Mouse (Mus musculus) neural tube, embryonic 14.5 days (tissue): ENCODE results near the gene Rere. TPM values are rescaled to one million over a fixed set of nuclear protein-coding genes. Genes with fewer than 3 reads are reported as not detected.
A peak's percentile ranks its signal among the peaks of the same experiment; 100 is the strongest.

Experiments used
- ATAC-seq: fragments of 200-750 bp; cut with Nextera tagmentation; 2 replicates; pipeline ENCODE4 v1.8.0; 2017; ENCODE audit warnings: low read depth, mild to moderate bottlenecking, moderate TSS enrichment, moderate library complexity
- H3K27ac ChIP-seq: fragments of 300-500 bp; sonication (generic); 2 replicates; pipeline ENCODE4 v1.5.1; 2014; ENCODE audit warnings: low read depth, mild to moderate bottlenecking, control low read depth, low read length, moderate library complexity, mixed read lengths
- H3K27me3 ChIP-seq: fragments of 300-500 bp; sonication (generic); 2 replicates; pipeline ENCODE4 v1.6.1; 2014; ENCODE audit warnings: low read length; ENCODE audit not compliant: control insufficient read depth, insufficient read depth
- H3K36me3 ChIP-seq: fragments of 300-500 bp; sonication (generic); 2 replicates; pipeline ENCODE4 v1.6.1; 2014; ENCODE audit warnings: low read length, mixed read lengths; ENCODE audit not compliant: control insufficient read depth, insufficient read depth
- H3K4me1 ChIP-seq: fragments of 300-500 bp; sonication (generic); 2 replicates; pipeline ENCODE4 v1.6.1; 2014; ENCODE audit warnings: low read length; ENCODE audit not compliant: control insufficient read depth, insufficient read depth
- H3K4me2 ChIP-seq: fragments of 300-500 bp; sonication (generic); 2 replicates; pipeline ENCODE4 v1.6.1; 2014; ENCODE audit warnings: mild to moderate bottlenecking, low read depth, low read length, control low read depth
- H3K4me3 ChIP-seq: fragments of 300-500 bp; sonication (generic); 2 replicates; pipeline ENCODE4 v1.5.1; 2014; ENCODE audit warnings: low read depth, low read length, control low read depth, mixed read lengths
- H3K9ac ChIP-seq: fragments of 300-500 bp; sonication (generic); replicated peaks from 2 replicates; pipeline ENCODE4 v1.6.1; 2014; ENCODE audit warnings: low read depth, mild to moderate bottlenecking, control low read depth, low read length, mixed read lengths
- H3K9me3 ChIP-seq: fragments of 300-500 bp; sonication (generic); 2 replicates; pipeline ENCODE4 v1.6.1; 2016; ENCODE audit warnings: low read length; ENCODE audit not compliant: control insufficient read depth
- WGBS: fragments of 180-500 bp; shearing (Covaris S2); extraction: QIAGEN DNeasy Blood & Tissue Kit; methylation state at CpG from one replicate; pipeline ENCODE4 v1.1.7; 2014; 5-methylcytosine and 5-hydroxymethylcytosine counted together
- polyA plus RNA-seq: library from polyadenylated mRNA; unstranded; fragments of >200 nt; fragmentation: Nextera tagmentation; extraction: Ambion mirVana; gene quantifications from 2 replicates; pipeline ENCODE4 v1.2.1, GENCODE M21; 2014

Gene Rere
- polyA plus RNA-seq, 1 experiment from 2014 or later = 50.7 TPM

DNA sequence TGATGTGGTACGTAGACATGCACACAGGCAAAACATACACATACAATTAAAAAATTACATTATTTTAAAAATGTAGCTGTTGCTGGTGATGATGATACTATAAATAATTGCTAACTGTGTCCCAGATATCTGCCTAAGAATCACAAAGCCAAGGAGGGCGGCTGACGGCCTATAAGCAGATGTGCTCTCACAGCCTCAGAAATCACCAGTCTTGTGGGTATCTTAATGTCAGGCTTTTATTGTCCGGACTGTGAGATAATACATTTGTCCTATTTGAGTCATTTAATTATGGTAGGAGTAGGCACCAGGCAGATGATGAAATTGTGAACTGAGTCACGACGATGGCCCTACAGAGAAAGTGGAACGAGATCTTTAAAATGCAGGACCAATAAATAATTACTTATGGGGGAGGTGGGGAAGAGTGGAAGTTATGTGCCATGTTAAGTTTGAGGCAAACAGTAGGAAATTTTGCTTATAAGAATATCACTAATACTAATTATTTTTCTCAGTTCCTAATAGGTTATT lies 72.0 kb downstream of the Rere start:
- Histone ChIP-seq H3K4me2 (no peak overlapping the region), H3K4me1 (peaks cover 22% of the 10 kb centered on the region), H3K4me3 (no peak overlapping the region), H3K27ac (no peak overlapping the region), H3K9ac (no peak overlapping the region), H3K36me3 (no peaks in the 10 kb centered on the region), H3K27me3 (no peaks in the 10 kb centered on the region), H3K9me3 (no peaks in the 10 kb centered on the region)
- 69% methylated on average over 7 of the region's 7 CpGs for WGBS
- no peak for ATAC-seq

DNA sequence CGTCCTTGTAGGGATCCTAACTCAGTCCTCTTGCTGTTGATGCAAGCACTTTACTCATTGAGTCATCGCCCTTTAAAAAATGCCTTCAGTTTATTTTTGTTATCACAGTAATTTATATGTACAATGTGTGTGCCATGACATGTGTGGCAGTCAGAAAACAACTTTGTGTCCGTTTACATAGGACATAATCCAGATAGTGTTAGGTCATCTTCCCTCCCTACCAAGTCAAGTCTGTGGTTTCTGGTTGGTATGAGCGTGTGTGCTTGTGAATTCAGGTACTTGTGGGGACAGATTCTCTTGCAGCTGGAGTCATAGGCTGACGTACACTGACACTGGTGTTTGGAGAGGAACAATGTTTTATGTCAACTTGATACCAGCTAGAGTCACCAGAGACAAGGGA lies 74.4 kb downstream of the Rere start:
- Histone ChIP-seq H3K36me3 (no peaks in the 10 kb centered on the region), H3K4me3 (no peak overlapping the region), H3K4me1 (peaks cover 12% of the 10 kb centered on the region), H3K27ac (no peak overlapping the region), H3K4me2 (no peak overlapping the region), H3K9ac (no peak overlapping the region), H3K9me3 (no peaks in the 10 kb centered on the region), H3K27me3 (no peaks in the 10 kb centered on the region)
- 87% methylated on average over 5 of the region's 5 CpGs for WGBS
- no peak for ATAC-seq

- no peaks in the 10 kb centered on the region for H3K27me3 ChIP-seq
- H3K4me1 ChIP-seq = no peaks in the 10 kb centered on the region
- no peak overlapping the region for H3K4me3 ChIP-seq
- no peak for ATAC-seq
- H3K9me3 ChIP-seq = no peaks in the 10 kb centered on the region
- WGBS = 18% methylated on average over 8 of the region's 8 CpGs
- H3K36me3 ChIP-seq = no peaks in the 10 kb centered on the region
- no peak overlapping the region; the same call in 1 of the 2 replicates for H3K27ac ChIP-seq
- H3K9ac ChIP-seq = no peak overlapping the region
- no peak overlapping the region for H3K4me2 ChIP-seq
Observed at GRCm38 (mm10) chr4:150361986-150362691, 80.7 kb downstream of the Rere start.

DNA sequence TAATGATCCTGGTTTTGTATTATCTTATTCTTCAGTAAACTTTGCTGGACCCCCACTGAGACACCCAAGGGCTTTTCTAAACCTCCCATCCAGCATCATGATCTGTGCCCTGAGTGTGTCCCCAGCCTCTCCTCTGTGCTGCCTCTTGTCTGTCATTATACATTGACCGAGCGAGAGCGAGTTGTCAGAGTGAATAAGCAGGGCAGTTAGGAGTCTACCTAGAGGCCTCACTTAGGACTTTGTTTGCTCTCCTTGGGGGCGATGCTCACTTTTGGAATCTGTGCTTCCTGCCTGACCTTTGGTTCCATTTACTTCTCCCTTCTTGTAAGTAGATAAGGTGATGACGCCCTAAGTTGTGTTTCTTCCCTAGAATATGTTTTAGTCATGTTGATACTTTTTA lies 81.4 kb downstream of the Rere start:
- Histone ChIP-seq H3K9me3 (no peaks in the 10 kb centered on the region), H3K4me2 (no peak overlapping the region), H3K4me1 (no peaks in the 10 kb centered on the region), H3K36me3 (no peaks in the 10 kb centered on the region), H3K4me3 (no peak overlapping the region), H3K9ac (no peak overlapping the region), H3K27me3 (no peaks in the 10 kb centered on the region), H3K27ac (no peak overlapping the region)
- WGBS = 47% methylated on average over 5 of the region's 5 CpGs
- ATAC-seq = no peak

- Histone ChIP-seq H3K27ac (no peak overlapping the region), H3K27me3 (no peaks in the 10 kb centered on the region), H3K9ac (no peak overlapping the region), H3K4me3 (no peak overlapping the region), H3K36me3 (no peaks in the 10 kb centered on the region), H3K4me2 (no peak overlapping the region), H3K4me1 (peaks cover 8% of the 10 kb centered on the region), H3K9me3 (no peaks in the 10 kb centered on the region)
- ATAC-seq = no peak
- WGBS = 88% methylated on average over 2 of the region's 2 CpGs
Observed at GRCm38 (mm10) chr4:150364786-150365185, 83.3 kb downstream of the Rere start.

DNA sequence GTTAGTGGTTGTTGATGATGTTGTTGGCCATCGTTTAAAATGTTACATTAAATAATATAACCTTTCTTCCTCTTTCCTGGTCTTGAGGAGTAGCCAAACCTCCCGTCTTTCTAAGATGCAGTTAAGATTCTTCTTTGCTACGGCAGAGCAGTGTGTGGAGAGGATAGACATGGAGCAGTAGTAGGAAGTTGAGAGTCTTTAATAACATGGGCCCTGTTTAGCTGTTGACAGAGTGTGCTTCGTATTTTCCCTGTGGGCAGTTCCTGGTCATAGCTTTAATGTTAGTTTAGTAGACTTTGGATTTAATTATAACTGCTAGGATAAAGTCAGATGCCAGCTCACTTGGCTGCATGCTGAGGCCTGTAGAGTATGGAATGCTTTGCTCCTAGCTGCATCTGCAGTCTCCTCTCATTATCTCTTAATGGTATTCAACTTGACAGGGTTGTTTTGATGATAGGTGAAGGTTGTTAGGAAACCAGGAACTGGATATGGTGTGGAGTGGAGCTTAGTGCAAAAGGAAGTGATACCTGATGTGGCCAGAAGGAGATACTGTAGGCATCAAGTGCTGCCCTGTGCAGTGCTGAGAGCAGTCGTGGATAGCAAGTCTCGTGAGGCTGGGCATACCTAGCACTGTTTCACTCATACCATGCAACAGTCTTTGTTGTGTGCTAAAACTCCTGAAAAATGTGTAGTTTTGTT lies 85.2 kb downstream of the Rere start:
- no peak overlapping the region for H3K4me3 ChIP-seq
- no peak overlapping the region for H3K9ac ChIP-seq
- H3K27me3 ChIP-seq = no peaks in the 10 kb centered on the region
- H3K27ac ChIP-seq = no peak overlapping the region
- H3K4me1 ChIP-seq = peaks cover 25% of the 10 kb centered on the region
- no peak for ATAC-seq
- H3K4me2 ChIP-seq = no peak overlapping the region
- no peaks in the 10 kb centered on the region for H3K9me3 ChIP-seq
- WGBS = 76% methylated on average over 6 of the region's 6 CpGs
- no peaks in the 10 kb centered on the region for H3K36me3 ChIP-seq

GRCm38 (mm10) chr4:150371580-150372380 lies 90.3 kb downstream of the Rere start:
- Histone ChIP-seq H3K27me3 (no peaks in the 10 kb centered on the region), H3K4me2 (peak overlapping the region; percentile 97), H3K27ac (peak overlapping the region; percentile 94), H3K4me3 (peak overlapping the region; percentile 54), H3K4me1 (peaks cover 65% of the 10 kb centered on the region), H3K9me3 (no peaks in the 10 kb centered on the region), H3K9ac (peak overlapping the region; percentile 82), H3K36me3 (no peaks in the 10 kb centered on the region)
- under 1% methylated on average over 58 of the region's 58 CpGs for WGBS
- peak; percentile 78 for ATAC-seq

GRCm38 (mm10) chr4:150372631-150373041 lies 91.2 kb downstream of the Rere start:
- peak overlapping the region; percentile 91 for H3K27ac ChIP-seq
- H3K27me3 ChIP-seq = no peaks in the 10 kb centered on the region
- ATAC-seq = no peak
- peak overlapping the region; percentile 54 for H3K4me3 ChIP-seq
- peak overlapping the region; percentile 97 for H3K4me2 ChIP-seq
- peak overlapping the region; percentile 82; the same call in 1 of the 2 replicates for H3K9ac ChIP-seq
- 4% methylated on average over 3 of the region's 3 CpGs for WGBS
- H3K36me3 ChIP-seq = no peaks in the 10 kb centered on the region
- H3K4me1 ChIP-seq = peaks cover 65% of the 10 kb centered on the region
- H3K9me3 ChIP-seq = no peaks in the 10 kb centered on the region
